Mouse (Mus musculus) embryonic fibroblast, embryonic 13.5 days (primary cell): ENCODE results near the gene Cyb561.

Experiments
- CTCF ChIP-seq: IDR thresholded peaks from 2 replicates; pipeline ENCODE4 v1.5.1; 2011; ENCODE audit warnings: mild to moderate bottlenecking, control low read depth, low read length, moderate library complexity, borderline replicate concordance; ENCODE audit not compliant: insufficient read depth
- POLR2A ChIP-seq: IDR thresholded peaks from 2 replicates; pipeline ENCODE4 v1.6.1; 2011; ENCODE audit warnings: low read depth, mild to moderate bottlenecking, control low read depth, low read length, moderate library complexity

DNA sequence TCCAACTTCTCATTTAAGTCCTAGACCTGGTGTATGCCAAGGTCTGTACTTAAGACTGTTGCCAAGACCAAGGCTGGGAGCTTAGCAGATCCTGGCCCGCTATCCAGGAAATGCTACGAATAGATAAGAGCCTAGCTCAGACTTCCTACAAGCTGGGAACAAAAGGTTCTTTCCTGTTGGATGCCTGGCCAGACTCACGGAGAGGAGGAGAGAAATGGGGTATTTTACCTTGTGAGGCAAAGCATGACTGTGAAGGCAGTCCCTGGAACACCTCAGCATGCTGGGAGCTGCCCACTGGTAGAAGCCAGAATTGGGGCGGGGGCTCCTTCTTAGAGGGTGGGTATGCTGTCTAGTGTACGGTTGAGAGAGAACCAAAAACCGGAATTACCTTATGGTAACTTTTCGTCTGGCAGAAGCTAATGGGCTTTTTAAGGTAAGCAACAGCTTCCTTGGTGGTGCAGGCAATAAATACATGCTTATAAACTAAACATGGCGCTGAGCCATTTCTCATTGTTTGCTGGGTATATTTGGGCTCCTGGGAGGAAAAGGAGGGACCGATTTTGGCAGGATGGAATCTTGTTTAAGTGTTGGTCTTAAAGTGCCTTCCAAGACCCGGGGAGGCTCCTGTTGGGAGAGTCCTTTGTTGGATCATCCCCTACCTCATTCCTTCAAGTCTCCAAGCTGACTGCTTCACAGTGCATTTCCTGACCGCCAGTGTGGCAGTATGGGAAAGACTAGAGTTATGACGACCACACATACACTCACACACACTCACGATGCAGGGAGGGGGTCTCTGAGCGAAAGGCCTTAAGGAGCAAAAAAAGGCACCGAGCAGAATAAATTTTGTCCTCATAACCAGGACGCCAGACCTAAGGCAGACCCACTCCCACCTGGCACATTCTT lies 8.1 kb downstream of the Cyb561 start:
- TF ChIP-seq CTCF (no peak), POLR2A (no peak)
